Mouse (Mus musculus): ENCODE data around the gene Cnbd2.

GRCm38 (mm10) chr2:156278226-156279017 is 33.7 kb upstream of the Cnbd2 start:
- no peak for TF ChIP-seq POLR2A (IDR thresholded peaks at IDR 0.05; ENCODE audit: borderline replicate concordance, control insufficient read depth, low read depth, low read length)
- peak; percentile 82 for TF ChIP-seq CTCF (IDR thresholded peaks at IDR 0.05; ENCODE audit: control insufficient read depth, insufficient read depth, low read length)
